Comparison of ENCODE assay signal across 8 mouse cellular contexts in genomic region chr2:32606161-32607142, GRCm38 (mm10). TPM values are rescaled to one million over a fixed set of nuclear protein-coding genes. Genes with fewer than 3 reads are reported as not detected.
DNase-seq lines count a peak whose midpoint lies in the region; ATAC-seq lines count a peak whose summit lies in the region.

No protein-coding gene starts in this region.

- H3K36me3 ChIP-seq in intestine, embryonic 15.5 days: no peaks in the 10 kb centered on the region
- H3K36me3 ChIP-seq in limb, embryonic 12.5 days: no peaks in the 10 kb centered on the region
- no peaks in the 10 kb centered on the region for H3K36me3 ChIP-seq in midbrain, embryonic 13.5 days

- intact Hi-C loops in gastrocnemius, postnatal 36 days (cut with DNase I): no loop called here

- WGBS in intestine, embryonic 15.5 days: 11% methylated on average over 53 of the region's 55 CpGs
- WGBS in limb, embryonic 12.5 days: 11% methylated on average over 55 of the region's 55 CpGs
- 15% methylated on average over 37 of the region's 55 CpGs for WGBS in midbrain, embryonic 13.5 days

- peaks cover 29% of the 10 kb centered on the region for H3K4me1 ChIP-seq in intestine, embryonic 15.5 days (replicated peaks)
- peaks cover 52% of the 10 kb centered on the region for H3K4me1 ChIP-seq in limb, embryonic 12.5 days (replicated peaks)
- H3K4me1 ChIP-seq in midbrain, embryonic 13.5 days (replicated peaks): peaks cover 26% of the 10 kb centered on the region

- H3K4me3 ChIP-seq in intestine, embryonic 15.5 days (replicated peaks): peak overlapping the region; percentile 76
- H3K4me3 ChIP-seq in limb, embryonic 12.5 days (replicated peaks): peak overlapping the region; percentile 81
- H3K4me3 ChIP-seq in midbrain, embryonic 13.5 days (replicated peaks): peak overlapping the region; percentile 67

- peak overlapping the region; percentile 61 for H3K9ac ChIP-seq in intestine, embryonic 15.5 days
- peak overlapping the region; percentile 87 for H3K9ac ChIP-seq in limb, embryonic 12.5 days (replicated peaks)
- H3K9ac ChIP-seq in midbrain, embryonic 13.5 days (replicated peaks): peak overlapping the region; percentile 84

- no peaks in the 10 kb centered on the region for H3K9me3 ChIP-seq in intestine, embryonic 15.5 days
- no peaks in the 10 kb centered on the region for H3K9me3 ChIP-seq in limb, embryonic 12.5 days
- no peaks in the 10 kb centered on the region for H3K9me3 ChIP-seq in midbrain, embryonic 13.5 days

- peak; percentile 71 to 72 for DNase-seq in urinary bladder, adult 18-20 months (ENCODE audit: low spot score in 2 of 2)
- no peak for DNase-seq in urinary bladder, postnatal 10 days (ENCODE audit: low spot score)
- DNase-seq in embryo, embryonic 10 days (ENCODE audit: low spot score): peak; percentile 89
- DNase-seq in gastrocnemius, postnatal 36 days: peak; percentile 81 to 88
- peak; percentile 73 to 85 for DNase-seq in spleen, postnatal 14 days (ENCODE audit: low spot score in 2 of 2)

- H3K4me2 ChIP-seq in intestine, embryonic 15.5 days (replicated peaks): peak overlapping the region; percentile 87
- H3K4me2 ChIP-seq in limb, embryonic 12.5 days: peak overlapping the region; percentile 85
- H3K4me2 ChIP-seq in midbrain, embryonic 13.5 days (replicated peaks): peak overlapping the region; percentile 91

- H3K27me3 ChIP-seq in intestine, embryonic 15.5 days (replicated peaks): no peaks in the 10 kb centered on the region
- H3K27me3 ChIP-seq in limb, embryonic 12.5 days: no peaks in the 10 kb centered on the region
- peaks cover 7% of the 10 kb centered on the region; the same call in 1 of the 2 replicates for H3K27me3 ChIP-seq in midbrain, embryonic 13.5 days

- peak overlapping the region; percentile 56 for H3K27ac ChIP-seq in intestine, embryonic 15.5 days
- peak overlapping the region; percentile 80 for H3K27ac ChIP-seq in limb, embryonic 12.5 days
- H3K27ac ChIP-seq in midbrain, embryonic 13.5 days: no peak overlapping the region

- peak; percentile 75 for ATAC-seq in intestine, embryonic 15.5 days
- 0 out of 2 replicates have a peak, but pooled peaks have one; percentile 18 for ATAC-seq in limb, embryonic 12.5 days (ENCODE audit: insufficient number of reproducible peaks, insufficient read depth, low FRiP score, low TSS enrichment, low read depth)
- peak; percentile 80 for ATAC-seq in midbrain, embryonic 13.5 days

RNA-seq across cellular contexts. Expression of gene St6galnac6, which starts 6.9 kb away (rescaled TPM):
- 10 to 100 TPM; 34.9 to 46.5 TPM for total RNA-seq in gastrocnemius, postnatal 36 days (2021)
- 14.0 and 15.7 TPM in 2 replicates for polyA plus RNA-seq in intestine, embryonic 15.5 days (2015; fragmentation: Nextera tagmentation; extraction: Ambion mirVana)
- polyA plus RNA-seq in limb, embryonic 12.5 days (2016; fragmentation: Nextera tagmentation; extraction: Ambion mirVana): 23.4 and 23.7 TPM in 2 replicates
- 10.1 and 11.3 TPM in 2 replicates for polyA plus RNA-seq in midbrain, embryonic 13.5 days (2015; fragmentation: Nextera tagmentation; extraction: Ambion mirVana)

RNA-seq across cellular contexts. Expression of gene Ak1, which starts 15.1 kb away (rescaled TPM):
- total RNA-seq in gastrocnemius, postnatal 36 days (2021): 1,000 to 10,000 TPM; 1,818 to 2,240 TPM
- polyA plus RNA-seq in intestine, embryonic 15.5 days (2015; fragmentation: Nextera tagmentation; extraction: Ambion mirVana): 19.2 and 19.6 TPM in 2 replicates
- 34.3 and 34.4 TPM in 2 replicates for polyA plus RNA-seq in limb, embryonic 12.5 days (2016; fragmentation: Nextera tagmentation; extraction: Ambion mirVana)
- polyA plus RNA-seq in midbrain, embryonic 13.5 days (2015; fragmentation: Nextera tagmentation; extraction: Ambion mirVana): 62.5 and 62.9 TPM in 2 replicates

RNA-seq across cellular contexts. Expression of gene St6galnac4, which starts 19.6 kb away (rescaled TPM):
- 10 to 100 TPM; 14.1 to 21.7 TPM for total RNA-seq in gastrocnemius, postnatal 36 days (2021)
- 16.4 and 18.8 TPM in 2 replicates for polyA plus RNA-seq in intestine, embryonic 15.5 days (2015; fragmentation: Nextera tagmentation; extraction: Ambion mirVana)
- polyA plus RNA-seq in limb, embryonic 12.5 days (2016; fragmentation: Nextera tagmentation; extraction: Ambion mirVana): 29.8 and 29.9 TPM in 2 replicates
- 15.2 and 16.3 TPM in 2 replicates for polyA plus RNA-seq in midbrain, embryonic 13.5 days (2015; fragmentation: Nextera tagmentation; extraction: Ambion mirVana)

RNA-seq across cellular contexts. Expression of gene 9430097D07Rik, which starts 31.0 kb away (rescaled TPM):
- total RNA-seq in gastrocnemius, postnatal 36 days (2021): not detected
- polyA plus RNA-seq in intestine, embryonic 15.5 days (2015; fragmentation: Nextera tagmentation; extraction: Ambion mirVana): not detected in 2 replicates
- polyA plus RNA-seq in limb, embryonic 12.5 days (2016; fragmentation: Nextera tagmentation; extraction: Ambion mirVana): 0.55 TPM in 1 of 2 replicates, not detected in the other
- 0.34 and 0.55 TPM in 2 replicates for polyA plus RNA-seq in midbrain, embryonic 13.5 days (2015; fragmentation: Nextera tagmentation; extraction: Ambion mirVana)

RNA-seq across cellular contexts. Expression of gene Pip5kl1, which starts 31.9 kb away (rescaled TPM):
- not detected for total RNA-seq in gastrocnemius, postnatal 36 days (2021)
- polyA plus RNA-seq in intestine, embryonic 15.5 days (2015; fragmentation: Nextera tagmentation; extraction: Ambion mirVana): 0.56 and 0.69 TPM in 2 replicates
- 3.9 and 5.4 TPM in 2 replicates for polyA plus RNA-seq in limb, embryonic 12.5 days (2016; fragmentation: Nextera tagmentation; extraction: Ambion mirVana)
- 4.8 TPM in 2 replicates for polyA plus RNA-seq in midbrain, embryonic 13.5 days (2015; fragmentation: Nextera tagmentation; extraction: Ambion mirVana)

Comparison
In these comparisons a context has a peak if more than half of its experiments do, and no peak if none do; other contexts are left out.
1. ATAC-seq: peak in every context shown above with its lines; median percentile 80 in midbrain, embryonic 13.5 days; 75 in intestine, embryonic 15.5 days; 18 in limb, embryonic 12.5 days.